Mouse (Mus musculus): Measurements from ENCODE around the gene Nubp2. TPM values are rescaled to one million over a fixed set of nuclear protein-coding genes. Genes with fewer than 3 reads are reported as not detected.

Nubp2 gene
- polyA plus RNA-seq, 1 experiment from 2014 or later: 28.6 TPM

DNA sequence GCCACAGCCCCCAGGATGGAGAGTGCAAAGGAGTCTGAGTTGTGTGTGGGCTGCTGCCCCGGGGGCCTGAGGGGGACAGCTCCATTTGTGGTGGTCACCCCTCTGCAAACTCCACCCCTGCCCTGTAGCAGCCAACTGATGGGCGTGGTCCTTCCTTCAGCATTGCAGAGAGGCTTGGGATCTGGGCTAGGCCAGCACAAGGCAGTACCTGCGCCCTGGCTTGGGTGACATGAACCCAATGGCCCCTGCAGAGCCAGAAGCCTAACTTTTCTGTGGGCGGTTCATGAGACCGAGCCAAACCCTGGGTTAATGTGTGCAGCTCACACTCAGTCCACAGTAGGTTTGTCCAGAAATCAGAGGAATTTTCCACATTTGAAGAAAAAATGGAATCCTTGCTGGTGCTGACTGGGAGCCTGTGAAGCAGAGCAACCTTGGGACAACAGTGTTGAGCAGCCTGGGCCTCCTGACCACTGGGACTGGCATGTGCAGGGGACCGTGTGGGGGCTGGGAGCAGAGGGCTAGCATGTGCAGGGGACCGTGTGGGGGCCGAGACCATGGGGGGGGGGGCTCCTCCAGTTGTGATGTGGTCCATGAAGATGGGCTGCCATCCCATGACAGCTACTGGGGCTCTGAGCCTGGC is 28.2 kb downstream of the Nubp2 start:
- no peak for ATAC-seq (replicated peaks; ENCODE audit: insufficient number of reproducible peaks, insufficient read depth, low FRiP score, low read depth)
- no peaks in the 10 kb centered on the region for H3K27me3 ChIP-seq
- H3K27ac ChIP-seq: no peak overlapping the region
- H3K9me3 ChIP-seq (replicated peaks): no peaks in the 10 kb centered on the region
- WGBS: 84% methylated on average over 8 of the region's 8 CpGs
- peaks cover 33% of the 10 kb centered on the region for H3K36me3 ChIP-seq
- no peak overlapping the region for H3K9ac ChIP-seq
- H3K4me3 ChIP-seq: no peak overlapping the region
- no peak overlapping the region for H3K4me2 ChIP-seq
- H3K4me1 ChIP-seq (replicated peaks): no peaks in the 10 kb centered on the region

GRCm38 (mm10) chr17:24856589-24856988 is 29.6 kb downstream of the Nubp2 start:
- 92% methylated on average over 13 of the region's 13 CpGs for WGBS
- Histone ChIP-seq H3K9ac (no peak overlapping the region), H3K4me2 (no peak overlapping the region), H3K36me3 (peaks cover 26% of the 10 kb centered on the region), H3K4me1 (replicated peaks) (no peaks in the 10 kb centered on the region), H3K4me3 (no peak overlapping the region), H3K27me3 (no peaks in the 10 kb centered on the region), H3K27ac (no peak overlapping the region), H3K9me3 (replicated peaks) (no peaks in the 10 kb centered on the region)
- ATAC-seq (replicated peaks; ENCODE audit: insufficient number of reproducible peaks, insufficient read depth, low FRiP score, low read depth): no peak

- H3K27ac ChIP-seq: no peak overlapping the region
- peaks cover 6% of the 10 kb centered on the region; the same call in 1 of the 2 replicates for H3K4me1 ChIP-seq (replicated peaks)
- no peak overlapping the region for H3K4me2 ChIP-seq
- no peak overlapping the region for H3K4me3 ChIP-seq
- no peak overlapping the region for H3K9ac ChIP-seq
- H3K27me3 ChIP-seq: no peaks in the 10 kb centered on the region
- no peak for ATAC-seq (replicated peaks; ENCODE audit: insufficient number of reproducible peaks, insufficient read depth, low FRiP score, low read depth)
- no peaks in the 10 kb centered on the region for H3K9me3 ChIP-seq (replicated peaks)
- peaks cover 20% of the 10 kb centered on the region for H3K36me3 ChIP-seq
- 75% methylated on average over 3 of the region's 3 CpGs for WGBS
Measured at GRCm38 (mm10) chr17:24855838-24856464, 30.2 kb downstream of the Nubp2 start.

GRCm38 (mm10) chr17:24851381-24852125 is 34.6 kb downstream of the Nubp2 start:
- 77% methylated on average over 10 of the region's 10 CpGs for WGBS
- no peak for ATAC-seq (replicated peaks; ENCODE audit: insufficient number of reproducible peaks, insufficient read depth, low FRiP score, low read depth)
- H3K27me3 ChIP-seq: no peaks in the 10 kb centered on the region
- H3K4me1 ChIP-seq (replicated peaks): peaks cover 16% of the 10 kb centered on the region
- no peak overlapping the region for H3K27ac ChIP-seq
- peak overlapping the region; percentile 86 for H3K4me2 ChIP-seq
- no peaks in the 10 kb centered on the region for H3K9me3 ChIP-seq (replicated peaks)
- peaks cover 18% of the 10 kb centered on the region for H3K36me3 ChIP-seq
- peak overlapping the region; percentile 60 for H3K4me3 ChIP-seq
- peak overlapping the region; percentile 62; the same call in 1 of the 2 replicates for H3K9ac ChIP-seq

DNA sequence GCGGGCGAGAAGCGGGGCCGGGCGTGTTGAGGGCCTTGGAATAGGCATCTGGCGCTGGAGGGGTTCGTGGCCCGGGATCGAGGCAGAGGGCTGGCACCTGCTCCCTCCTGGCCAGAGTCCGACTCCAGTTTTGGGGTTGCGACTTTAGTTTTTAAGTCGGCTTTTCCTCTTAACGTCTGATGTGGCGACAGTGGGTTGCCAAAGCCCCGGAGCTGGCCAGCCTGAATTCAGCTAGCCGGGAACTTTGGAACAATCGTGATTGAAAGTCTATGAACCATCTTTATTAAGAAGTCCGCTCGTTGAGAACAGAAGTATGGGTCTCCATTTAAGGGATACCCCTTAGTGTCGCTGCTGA is 35.4 kb downstream of the Nubp2 start:
- H3K36me3 ChIP-seq: peaks cover 18% of the 10 kb centered on the region
- H3K9me3 ChIP-seq (replicated peaks): no peaks in the 10 kb centered on the region
- WGBS: 2% methylated on average over 20 of the region's 20 CpGs
- peaks cover 16% of the 10 kb centered on the region for H3K4me1 ChIP-seq (replicated peaks)
- peak overlapping the region; percentile 62 for H3K9ac ChIP-seq
- peak overlapping the region; percentile 86 for H3K4me2 ChIP-seq
- peak overlapping the region; percentile 98 for H3K27ac ChIP-seq
- ATAC-seq (replicated peaks; ENCODE audit: insufficient number of reproducible peaks, insufficient read depth, low FRiP score, low read depth): no peak
- H3K4me3 ChIP-seq: peak overlapping the region; percentile 60
- no peaks in the 10 kb centered on the region for H3K27me3 ChIP-seq

GRCm38 (mm10) chr17:24850065-24850772 is 35.9 kb downstream of the Nubp2 start, which contains the start of gene Fahd1:
Fahd1 (minus strand) TSS chr17:24850364.
- peaks cover 16% of the 10 kb centered on the region for H3K4me1 ChIP-seq (replicated peaks)
- peak within 1 kb of the TSS; percentile 98 for H3K27ac ChIP-seq
- no peaks in the 10 kb centered on the region for H3K27me3 ChIP-seq
- peak within 1 kb of the TSS; percentile 86 for H3K4me2 ChIP-seq
- H3K9ac ChIP-seq: peak within 1 kb of the TSS; percentile 91
- H3K36me3 ChIP-seq: peaks cover 18% of the 10 kb centered on the region
- H3K4me3 ChIP-seq: peak within 1 kb of the TSS; percentile 60
- ATAC-seq (replicated peaks; ENCODE audit: insufficient number of reproducible peaks, insufficient read depth, low FRiP score, low read depth): peak; percentile 98
- no peaks in the 10 kb centered on the region for H3K9me3 ChIP-seq (replicated peaks)
- under 1% methylated on average over 58 of the region's 58 CpGs for WGBS

- peak overlapping the region; percentile 98 for H3K27ac ChIP-seq
- H3K36me3 ChIP-seq: peaks cover 18% of the 10 kb centered on the region
- H3K9me3 ChIP-seq (replicated peaks): no peaks in the 10 kb centered on the region
- under 1% methylated on average over 21 of the region's 21 CpGs for WGBS
- ATAC-seq (replicated peaks; ENCODE audit: insufficient number of reproducible peaks, insufficient read depth, low FRiP score, low read depth): peak; percentile 56
- peak overlapping the region; percentile 91 for H3K9ac ChIP-seq
- peak overlapping the region; percentile 86 for H3K4me2 ChIP-seq
- peaks cover 18% of the 10 kb centered on the region for H3K4me1 ChIP-seq (replicated peaks)
- peak overlapping the region; percentile 60 for H3K4me3 ChIP-seq
- no peaks in the 10 kb centered on the region for H3K27me3 ChIP-seq
Measured at GRCm38 (mm10) chr17:24849733-24850064, 36.5 kb downstream of the Nubp2 start.

DNA sequence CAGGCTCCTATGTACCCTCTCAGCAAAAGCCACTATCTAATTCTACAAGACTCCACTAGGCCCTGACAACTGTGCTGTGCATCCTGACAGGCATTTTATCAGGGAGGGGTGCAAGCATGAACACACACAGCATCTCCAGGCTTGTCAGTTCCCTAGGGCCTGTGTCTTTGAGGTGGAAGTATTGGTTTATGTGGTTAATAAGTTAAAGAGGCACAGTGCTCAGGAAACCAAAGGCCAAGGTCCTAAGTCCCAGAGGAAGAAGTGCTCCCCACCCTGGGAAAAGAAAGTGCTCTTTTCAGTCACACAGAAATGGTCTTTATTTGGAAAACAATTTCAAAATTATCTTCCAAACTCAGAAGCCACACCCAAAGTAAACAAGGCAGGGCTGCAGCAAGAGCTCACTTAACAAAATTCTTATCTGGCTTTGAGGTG is 37.5 kb downstream of the Nubp2 start:
- ATAC-seq (replicated peaks; ENCODE audit: insufficient number of reproducible peaks, insufficient read depth, low FRiP score, low read depth): no peak

DNA sequence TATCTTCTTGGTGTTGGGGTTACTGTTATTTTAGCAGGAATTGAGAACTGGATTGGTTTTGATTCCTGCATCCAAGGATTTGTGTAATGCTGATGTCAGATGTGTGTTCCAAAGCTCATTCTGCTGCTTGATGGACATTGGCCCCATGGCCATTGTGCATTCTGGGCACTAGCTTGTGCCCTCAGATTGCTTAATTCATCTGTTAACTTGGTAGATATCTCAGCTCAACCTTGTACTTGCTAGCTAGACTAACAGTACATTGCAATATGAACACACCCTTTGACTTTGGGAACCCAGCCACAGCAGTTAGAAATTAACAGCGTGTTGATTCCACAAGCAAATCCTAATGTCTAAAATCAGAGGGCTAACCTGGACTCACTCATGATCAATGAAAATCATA is 38.8 kb downstream of the Nubp2 start:
- Histone ChIP-seq H3K36me3 (no peaks in the 10 kb centered on the region), H3K27ac (no peak overlapping the region), H3K27me3 (no peaks in the 10 kb centered on the region), H3K9ac (no peak overlapping the region), H3K9me3 (replicated peaks) (no peaks in the 10 kb centered on the region), H3K4me2 (no peak overlapping the region), H3K4me3 (no peak overlapping the region), H3K4me1 (replicated peaks) (peaks cover 19% of the 10 kb centered on the region)
- ATAC-seq (replicated peaks; ENCODE audit: insufficient number of reproducible peaks, insufficient read depth, low FRiP score, low read depth): no peak
- 94% methylated on average over 1 of the region's 1 CpGs for whole genome bisulfite sequencing

More for the DNA sequence above, 37.5 kb downstream of the Nubp2 start:
- Histone ChIP-seq H3K27ac (peak overlapping the region; percentile 98), H3K4me3 (peak overlapping the region; percentile 60), H3K4me2 (peak overlapping the region; percentile 86), H3K4me1 (replicated peaks) (peaks cover 19% of the 10 kb centered on the region), H3K9ac (peak overlapping the region; percentile 43; the same call in 1 of the 2 replicates), H3K9me3 (replicated peaks) (no peaks in the 10 kb centered on the region), H3K27me3 (no peaks in the 10 kb centered on the region), H3K36me3 (peaks cover 9% of the 10 kb centered on the region)

DNA sequence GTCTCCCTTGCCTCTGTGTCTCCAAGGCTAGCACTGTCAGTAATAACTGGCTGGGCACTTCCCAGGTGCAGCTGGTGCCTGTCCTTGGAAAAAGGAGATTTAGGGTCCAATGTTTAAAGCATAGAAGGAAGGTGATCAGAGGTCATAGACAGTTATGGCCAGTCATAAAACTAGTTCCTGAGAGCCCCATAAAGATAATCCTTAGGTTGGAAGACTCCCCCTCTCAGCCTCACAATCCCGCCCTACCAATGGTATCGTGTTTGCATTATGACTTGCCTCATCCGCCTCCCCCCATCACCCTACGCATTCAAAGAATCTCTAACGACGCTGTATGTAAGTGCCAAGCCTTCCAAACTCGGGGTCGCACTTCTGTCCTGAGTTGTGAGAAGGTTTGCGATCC is 41.6 kb downstream of the Nubp2 start:
- no peak for ATAC-seq (replicated peaks; ENCODE audit: insufficient number of reproducible peaks, insufficient read depth, low FRiP score, low read depth)
- H3K9ac ChIP-seq: no peak overlapping the region
- 40% methylated on average over 9 of the region's 9 CpGs for WGBS
- peak overlapping the region; percentile 22 for H3K4me2 ChIP-seq
- H3K4me3 ChIP-seq: no peak overlapping the region
- H3K36me3 ChIP-seq: no peaks in the 10 kb centered on the region
- H3K27ac ChIP-seq: no peak overlapping the region
- peaks cover 7% of the 10 kb centered on the region; the same call in 1 of the 2 replicates for H3K27me3 ChIP-seq
- peaks cover 10% of the 10 kb centered on the region for H3K4me1 ChIP-seq (replicated peaks)
- no peaks in the 10 kb centered on the region for H3K9me3 ChIP-seq (replicated peaks)

DNA sequence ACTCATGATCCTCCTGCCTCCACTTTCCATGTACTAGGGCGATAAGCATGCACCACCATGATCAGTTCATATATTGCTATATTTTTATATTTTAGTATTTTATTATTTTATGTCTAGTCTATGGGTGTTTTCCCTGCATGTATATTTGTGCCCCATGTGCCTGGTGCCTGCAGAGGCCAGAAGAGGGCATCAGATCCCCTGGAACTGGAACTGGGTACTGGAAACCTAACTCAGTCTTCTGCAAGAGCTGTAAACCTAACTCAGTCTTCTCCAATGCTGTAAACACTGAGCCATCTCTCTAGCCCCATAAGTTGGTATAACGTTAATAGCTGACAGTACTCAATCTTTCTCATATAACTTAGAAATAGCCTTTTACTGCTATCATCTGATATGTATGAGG is 43.5 kb downstream of the Nubp2 start:
- H3K9ac ChIP-seq: no peak overlapping the region
- peaks cover 13% of the 10 kb centered on the region; the same call in 1 of the 2 replicates for H3K27me3 ChIP-seq
- H3K36me3 ChIP-seq: no peaks in the 10 kb centered on the region
- ATAC-seq (replicated peaks; ENCODE audit: insufficient number of reproducible peaks, insufficient read depth, low FRiP score, low read depth): no peak
- H3K9me3 ChIP-seq (replicated peaks): no peaks in the 10 kb centered on the region
- no peak overlapping the region for H3K27ac ChIP-seq
- WGBS: 53% methylated on average over 2 of the region's 2 CpGs
- no peak overlapping the region for H3K4me3 ChIP-seq
- no peak overlapping the region for H3K4me2 ChIP-seq
- H3K4me1 ChIP-seq (replicated peaks): 0 out of 2 replicates have a peak, but pooled peaks cover 3% of the 10 kb centered on the region
